Mouse (Mus musculus) left cerebral cortex, postnatal 25 days (tissue): ENCODE results near the gene Hoxa11. TPM values are rescaled to one million over a fixed set of nuclear protein-coding genes. Genes with fewer than 3 reads are reported as not detected.

Source experiments
- DNase-seq, 2 experiments: peaks; one replicate each; pipeline ENCODE4 v3.0.0; 2022; ENCODE audit warnings: low spot score in 2 of 2, mixed read lengths in 1 of 2
- intact Hi-C: fragments of 180-260 bp; cut with DNase I; formaldehyde crosslinking; loops from one replicate; pipeline ENCODE4 v1.15.1; 2025
- microRNA-seq, 2 experiments: library from miRNA; unstranded; fragments of <30 nt; microRNA quantifications; one replicate each; pipeline ENCODE4 v1.2.0; 2022
- total RNA-seq, 2 experiments: library from RNA; stranded (reverse); gene quantifications; 2 replicates each; pipeline ENCODE4 v1.2.3; 2021

Gene Hoxa11
- total RNA-seq, 2 experiments from 2014 or later: not detected

GRCm38 (mm10) chr6:52200073-52200750, 45.4 kb downstream of the Hoxa11 start:
- intact Hi-C loops: loop anchor here (5.0 kb wide), 1 partner anchor 38 kb away; the partner anchor contains the start of gene Hoxa2
- no peak for DNase-seq

GRCm38 (mm10) chr6:52197271-52197670, 48.3 kb downstream of the Hoxa11 start:
- DNase-seq: no peak
- intact Hi-C loops: loop anchor here (5.0 kb wide), 2 partner anchors 190 to 325 kb away; no protein-coding TSS in a partner anchor

GRCm38 (mm10) chr6:52196811-52197210, 48.8 kb downstream of the Hoxa11 start:
- DNase-seq: no peak
- intact Hi-C loops: loop anchor here (5.0 kb wide), 2 partner anchors 190 to 325 kb away; no protein-coding TSS in a partner anchor

- no peak for DNase-seq
- intact Hi-C loops: loop anchor here (5.0 kb wide), 2 partner anchors 187 to 322 kb away; no protein-coding TSS in a partner anchor
Observed at GRCm38 (mm10) chr6:52194690-52195089, 50.9 kb downstream of the Hoxa11 start.

Small RNA genes within 50 kb of the gene (microRNA-seq; reads per million reads assigned to microRNA genes)
- gene Mir196b: 0.74 to 3.7 reads per million in 2 experiments

Other genes with a start within 250 kb of the Hoxa11 start
- 10 to 100 TPM in 1 of 2 experiments, 1 to 10 TPM in 1; 9.1 to 10.8 TPM for gene Skap2, start 233.3 kb downstream of the Hoxa11 start, total RNA-seq
- not detected for gene Hoxa1, start 87.5 kb downstream of the Hoxa11 start, total RNA-seq
- gene Hoxa2, start 81.0 kb downstream of the Hoxa11 start, total RNA-seq: not detected
- not detected for gene 5730596B20Rik, start 68.3 kb downstream of the Hoxa11 start, total RNA-seq
- not detected for gene Hoxa4, start 54.1 kb downstream of the Hoxa11 start, total RNA-seq
- gene Hoxa5, start 41.2 kb downstream of the Hoxa11 start, total RNA-seq: not detected
- gene Hoxa6, start 37.1 kb downstream of the Hoxa11 start, total RNA-seq: not detected
- gene Hoxa3, start 32.5 kb downstream of the Hoxa11 start, total RNA-seq: not detected
- gene Gm28308, start 32.5 kb downstream of the Hoxa11 start, total RNA-seq: not detected
- gene Hoxa7, start 24.0 kb downstream of the Hoxa11 start, total RNA-seq: not detected
- not detected for gene Hoxa9, start 14.7 kb downstream of the Hoxa11 start, total RNA-seq
- not detected for gene Hoxa10, start 5.0 kb downstream of the Hoxa11 start, total RNA-seq
- gene Hoxa13, start 15.1 kb upstream of the Hoxa11 start, total RNA-seq: not detected
- gene Evx1, start 67.7 kb upstream of the Hoxa11 start, total RNA-seq: not detected